Mouse (Mus musculus): ENCODE measurements around the gene Mrc2.

Gene Mrc2

DNA sequence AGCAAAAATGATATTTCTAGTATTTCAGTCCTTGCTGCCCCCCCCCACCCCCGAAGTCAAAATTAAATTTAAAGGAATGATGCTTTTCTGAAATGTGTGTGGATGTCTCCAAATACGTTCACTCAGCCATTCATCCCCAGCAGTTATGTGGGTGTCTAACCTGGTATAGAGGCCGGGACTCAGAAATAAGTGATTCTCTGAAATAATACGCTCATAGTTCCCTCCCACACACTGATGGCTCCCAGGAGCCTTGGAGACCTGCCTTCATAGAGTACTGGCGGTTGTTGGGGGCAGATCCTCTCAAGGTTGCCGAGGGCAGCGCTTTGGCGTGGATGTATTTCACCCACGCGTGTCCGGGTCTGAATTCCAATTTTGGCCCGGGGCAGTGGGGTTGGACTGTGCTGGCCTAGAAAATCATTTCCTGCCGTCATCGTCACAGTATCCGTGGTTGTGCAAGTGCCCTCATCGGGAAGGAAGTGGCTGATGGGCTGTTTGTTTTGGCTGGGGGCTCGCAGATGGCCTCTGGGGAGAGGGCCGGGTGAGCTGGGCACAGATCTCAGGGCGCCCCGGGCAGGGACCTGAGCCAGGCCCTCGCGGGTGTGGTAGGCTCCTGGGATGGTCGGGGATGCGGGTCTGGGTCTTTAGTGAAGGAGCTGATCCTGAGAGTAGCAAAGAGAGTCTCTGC lies 19.0 kb downstream of the Mrc2 start:
- no peak for DNase-seq (ENCODE audit: low spot score)

DNA sequence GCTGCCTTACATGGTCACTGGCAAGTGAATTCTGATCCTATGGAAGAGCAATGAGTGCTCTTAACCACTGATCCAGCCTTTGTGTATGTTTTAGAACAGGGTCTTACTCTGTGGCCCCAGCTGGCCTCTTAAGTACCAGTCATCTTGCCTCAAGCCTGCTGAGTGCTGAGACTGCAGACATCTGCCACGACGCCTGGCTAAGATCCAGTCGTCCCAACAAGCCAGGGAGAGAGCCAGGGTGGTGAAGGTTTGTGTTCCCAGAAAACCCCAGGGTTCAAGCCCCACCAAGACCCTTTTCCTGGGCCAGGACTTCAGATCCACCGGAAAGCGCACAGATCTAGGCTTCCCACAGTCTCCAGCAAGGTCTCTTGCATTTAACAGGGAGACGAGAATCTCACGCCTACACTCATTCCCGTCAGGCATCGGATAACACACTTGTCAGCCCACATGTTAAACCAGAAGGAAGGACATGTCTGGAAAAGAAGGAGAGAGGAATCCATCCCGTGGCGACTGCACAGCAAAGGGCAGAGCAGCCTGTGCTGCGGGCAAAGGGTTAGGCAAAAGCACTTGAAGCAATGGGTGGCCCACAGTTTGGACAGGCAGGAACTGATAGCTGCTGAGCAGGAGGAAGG lies 20.0 kb downstream of the Mrc2 start:
- DNase-seq (ENCODE audit: low spot score): no peak

- DNase-seq (ENCODE audit: low spot score): no peak
Measured at GRCm38 (mm10) chr11:105312972-105313632, 20.7 kb downstream of the Mrc2 start.

GRCm38 (mm10) chr11:105313633-105314014 lies 21.2 kb downstream of the Mrc2 start:
- no peak for DNase-seq (ENCODE audit: low spot score)

- no peak for DNase-seq (ENCODE audit: low spot score)
Measured at GRCm38 (mm10) chr11:105315296-105315695, 22.9 kb downstream of the Mrc2 start.

GRCm38 (mm10) chr11:105316121-105316520 lies 23.7 kb downstream of the Mrc2 start:
- DNase-seq (ENCODE audit: low spot score): no peak

- no peak for DNase-seq (ENCODE audit: low spot score)
Measured at GRCm38 (mm10) chr11:105317769-105318168, 25.3 kb downstream of the Mrc2 start.

GRCm38 (mm10) chr11:105321090-105321489 lies 28.6 kb downstream of the Mrc2 start:
- no peak for DNase-seq (ENCODE audit: low spot score)

DNA sequence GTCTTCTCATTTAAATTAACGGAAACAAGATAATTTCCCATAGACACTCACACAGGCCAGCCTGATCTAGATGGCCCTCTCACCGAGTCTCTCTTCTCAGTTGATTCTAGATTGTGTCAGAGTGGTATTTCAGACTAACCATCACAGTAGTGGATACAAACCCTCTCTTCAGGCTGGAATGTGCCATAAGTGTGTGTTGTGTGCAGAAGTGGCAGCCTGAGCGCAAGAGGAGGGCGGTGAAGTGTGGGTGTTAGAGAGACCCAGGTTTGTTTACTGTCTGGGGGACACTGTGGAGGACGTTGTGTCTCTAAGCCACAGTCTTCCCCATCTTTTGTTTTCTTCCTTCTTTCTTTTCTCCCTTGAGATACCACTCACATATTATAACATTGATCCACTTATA lies 31.1 kb downstream of the Mrc2 start:
- no peak for DNase-seq (ENCODE audit: low spot score)

- no peak for DNase-seq (ENCODE audit: low spot score)
Measured at GRCm38 (mm10) chr11:105327101-105327500, 34.7 kb downstream of the Mrc2 start.

DNA sequence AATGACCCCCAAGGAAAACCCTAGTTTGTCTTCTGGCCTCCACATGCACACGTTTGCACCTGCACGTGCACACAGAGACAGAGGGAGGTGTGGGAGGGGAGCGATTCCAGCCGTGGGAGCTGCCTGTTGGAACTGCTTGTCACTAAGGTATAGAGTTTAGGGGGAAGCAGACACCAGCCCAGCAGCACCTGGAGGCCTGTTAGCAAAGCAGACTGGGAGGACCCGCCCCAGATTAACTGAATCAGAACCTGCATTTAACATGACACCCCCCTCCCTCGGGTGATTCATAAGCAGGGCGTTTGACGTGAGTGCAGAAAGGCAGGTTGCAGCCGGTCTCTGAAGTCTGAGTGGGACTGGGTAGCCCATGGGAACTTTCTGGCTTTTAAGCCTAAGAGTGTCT lies 37.5 kb downstream of the Mrc2 start:
- DNase-seq (ENCODE audit: low spot score): no peak

DNA sequence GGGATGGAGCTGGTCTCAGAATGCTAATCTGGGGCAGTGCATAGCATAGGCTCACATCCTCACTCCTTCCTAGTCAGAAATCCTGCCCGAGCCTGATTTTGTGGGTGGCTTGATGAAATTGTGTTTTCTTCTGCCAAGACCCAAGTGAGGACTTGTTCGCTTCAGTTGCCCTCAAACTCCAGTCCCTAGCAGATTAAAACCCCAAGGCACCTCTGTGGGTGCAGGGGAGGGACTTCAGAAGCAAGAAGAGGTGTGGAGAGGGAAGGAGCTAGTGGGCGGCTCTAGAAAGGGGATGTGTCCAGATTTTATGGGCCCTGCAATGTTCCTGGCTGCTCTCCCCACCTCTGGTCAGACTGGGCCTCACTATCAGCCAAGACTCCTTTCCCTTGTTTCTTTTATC lies 38.7 kb downstream of the Mrc2 start:
- no peak for DNase-seq (ENCODE audit: low spot score)

GRCm38 (mm10) chr11:105331732-105332131 lies 39.3 kb downstream of the Mrc2 start:
- DNase-seq (ENCODE audit: low spot score): no peak

- peak; percentile 53 for DNase-seq (ENCODE audit: low spot score)
Measured at GRCm38 (mm10) chr11:105332468-105332867, 40.0 kb downstream of the Mrc2 start.

- DNase-seq (ENCODE audit: low spot score): no peak
Measured at GRCm38 (mm10) chr11:105333867-105334670, 41.6 kb downstream of the Mrc2 start.

DNA sequence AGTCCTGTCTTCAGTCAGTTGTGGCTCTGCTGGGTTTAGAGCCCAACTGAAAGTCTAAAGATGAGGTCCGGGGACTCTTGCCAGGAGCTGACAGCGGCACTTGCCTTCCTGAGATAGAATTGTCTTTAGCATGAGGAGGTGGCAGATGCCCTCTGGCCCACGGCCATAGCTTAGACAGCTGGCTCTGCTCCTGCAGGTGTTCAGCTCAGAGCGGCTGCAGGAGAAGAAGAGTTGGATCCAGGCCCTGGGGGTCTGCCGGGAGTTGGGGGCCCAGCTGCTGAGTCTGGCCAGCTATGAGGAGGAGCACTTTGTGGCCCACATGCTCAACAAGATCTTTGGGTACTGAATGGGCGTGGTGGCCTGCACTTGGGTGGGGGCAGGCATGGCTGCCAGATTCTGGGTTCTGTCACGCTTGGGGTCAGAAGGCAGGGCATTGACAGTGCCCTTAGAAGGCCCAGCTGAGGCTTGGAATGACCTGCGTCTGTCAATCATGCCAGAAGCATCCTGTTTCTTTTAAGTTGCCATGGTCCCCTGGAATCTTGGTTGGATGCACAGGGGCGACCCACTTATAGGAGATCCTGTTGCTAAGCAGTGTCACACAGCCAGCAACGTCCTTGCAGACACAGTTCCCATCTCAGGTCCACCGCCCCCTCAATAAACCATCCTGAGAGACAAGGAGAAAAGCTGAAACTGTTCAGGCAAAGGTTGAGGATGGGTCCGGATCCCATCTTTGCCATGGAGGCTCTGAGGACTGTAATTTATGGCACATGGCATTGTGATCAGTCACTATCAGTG lies 46.4 kb downstream of the Mrc2 start:
- no peak for DNase-seq (ENCODE audit: low spot score)

GRCm38 (mm10) chr11:105345284-105345683 lies 52.8 kb downstream of the Mrc2 start:
- no peak for DNase-seq (ENCODE audit: low spot score)

DNA sequence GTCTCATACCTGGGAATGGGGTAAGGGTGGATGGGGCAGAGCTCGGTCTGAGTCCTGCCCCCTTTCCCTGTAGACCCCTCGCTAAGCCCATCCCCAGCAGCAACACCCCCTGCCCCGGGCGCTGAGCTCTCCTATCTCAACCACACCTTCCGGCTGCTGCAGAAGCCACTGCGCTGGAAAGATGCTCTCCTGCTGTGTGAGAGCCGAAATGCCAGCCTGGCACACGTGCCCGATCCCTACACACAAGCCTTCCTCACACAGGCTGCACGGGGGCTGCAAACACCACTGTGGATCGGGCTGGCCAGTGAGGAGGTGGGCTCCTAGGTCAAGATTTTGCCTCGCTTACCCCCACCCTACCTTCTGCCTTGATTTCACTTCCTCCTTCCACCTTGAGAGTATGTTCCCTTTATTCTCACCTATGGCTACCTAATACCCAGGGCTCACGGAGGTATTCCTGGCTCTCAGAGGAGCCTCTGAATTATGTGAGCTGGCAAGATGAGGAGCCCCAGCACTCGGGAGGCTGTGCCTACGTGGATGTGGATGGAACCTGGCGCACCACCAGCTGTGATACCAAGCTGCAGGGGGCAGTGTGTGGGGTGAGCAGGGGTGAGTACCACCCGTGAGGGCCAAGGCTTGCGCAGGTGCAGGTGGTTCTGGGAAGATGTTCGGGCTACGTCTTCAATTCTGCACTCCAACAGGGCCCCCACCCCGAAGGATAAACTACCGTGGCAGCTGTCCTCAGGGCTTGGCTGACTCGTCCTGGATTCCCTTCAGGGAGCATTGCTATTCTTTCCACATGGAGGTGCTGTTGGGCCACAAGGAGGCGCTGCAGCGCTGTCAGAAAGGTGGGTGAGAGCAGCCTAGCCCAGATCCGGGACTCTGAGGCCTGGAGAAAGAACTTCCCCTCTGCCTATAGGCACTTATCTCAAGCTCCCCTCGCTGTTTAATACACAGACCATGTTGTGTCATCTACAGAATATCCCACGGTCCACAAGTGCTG lies 55.0 kb downstream of the Mrc2 start:
- peak; percentile 79 for DNase-seq (ENCODE audit: low spot score)

DNA sequence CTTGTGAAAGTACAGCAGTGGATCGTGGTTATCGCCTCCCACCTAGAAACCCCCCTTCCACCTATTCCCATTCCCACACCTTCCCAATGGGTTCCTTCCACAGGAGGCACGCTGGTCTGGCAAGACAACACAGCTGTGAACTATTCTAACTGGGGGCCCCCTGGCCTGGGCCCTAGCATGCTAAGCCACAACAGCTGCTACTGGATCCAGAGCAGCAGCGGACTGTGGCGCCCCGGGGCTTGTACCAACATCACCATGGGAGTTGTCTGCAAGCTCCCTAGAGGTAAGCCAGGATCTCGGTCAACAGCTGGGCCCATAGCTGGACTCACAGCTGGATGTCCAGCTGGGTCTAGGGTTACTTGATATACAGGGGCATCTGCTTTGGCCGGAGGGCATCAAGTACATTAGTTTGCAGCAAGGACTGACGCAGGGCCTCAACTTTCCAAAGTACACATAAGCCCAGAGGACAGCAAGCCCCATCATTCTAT lies 56.1 kb downstream of the Mrc2 start:
- no peak for DNase-seq (ENCODE audit: low spot score)

DNA sequence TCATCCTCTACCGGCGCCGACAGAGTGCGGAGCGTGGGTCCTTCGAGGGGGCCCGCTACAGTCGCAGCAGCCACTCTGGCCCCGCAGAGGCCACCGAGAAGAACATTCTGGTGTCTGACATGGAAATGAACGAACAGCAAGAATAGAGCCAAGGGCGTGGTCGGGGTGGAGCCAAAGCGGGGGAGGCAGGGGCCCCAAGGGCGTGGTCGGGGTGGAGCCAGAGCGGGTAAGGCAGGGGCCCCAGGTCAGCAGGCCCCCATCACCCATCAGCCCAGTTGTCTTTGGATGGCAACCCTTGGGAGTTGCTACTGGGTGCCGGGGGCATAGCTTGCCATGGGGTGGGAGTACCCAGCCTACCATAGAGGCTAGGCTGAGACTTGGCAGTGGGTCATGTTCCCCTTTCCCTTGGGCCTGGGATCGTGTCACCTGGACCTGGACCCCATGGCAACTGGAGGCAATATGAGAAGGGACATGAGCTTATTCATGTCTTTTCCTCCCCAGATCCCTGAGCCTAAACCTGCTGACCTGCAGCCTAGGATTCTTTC lies 57.4 kb downstream of the Mrc2 start:
- no peak for DNase-seq (ENCODE audit: low spot score)

All from left cerebral cortex, adult 11 months (tissue).